Mouse (Mus musculus): ENCODE measurements around the gene Cc2d1a. TPM values are rescaled to one million over a fixed set of nuclear protein-coding genes. Genes with fewer than 3 reads are reported as not detected.

Cc2d1a gene
- total RNA-seq, 1 experiment: 17.7 TPM

DNA sequence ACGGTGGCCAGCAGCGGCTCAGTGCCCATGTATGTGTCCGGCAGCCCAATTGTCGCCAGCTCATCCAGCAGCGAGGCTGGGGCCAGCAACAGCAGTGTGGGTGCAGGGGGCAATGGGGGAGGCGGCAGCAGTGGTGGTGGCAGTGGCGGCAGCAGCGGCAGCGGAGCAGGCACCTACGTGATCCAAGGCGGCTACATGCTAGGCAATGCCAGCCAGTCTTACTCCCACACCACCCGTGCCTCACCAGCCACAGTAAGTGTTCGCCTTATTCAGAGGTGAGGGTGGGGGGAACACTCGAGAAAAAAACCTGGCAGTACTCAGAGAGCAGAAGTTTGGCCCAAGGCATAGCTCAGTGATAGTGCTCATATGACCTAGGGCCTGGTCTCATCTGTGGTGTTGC is 59.9 kb downstream of the Cc2d1a start:
- in situ Hi-C loops (cut with MboI; ENCODE audit: low sequenced_read_pairs in 2 of 2, unreplicated experiment in 2 of 2): no loop called here
- Histone ChIP-seq H3K36me3 (ENCODE audit: control insufficient read depth, insufficient read depth, low read length, poor library complexity, severe bottlenecking) (peaks cover 25% of the 10 kb centered on the region; the same call in 1 of the 2 replicates), H3K4me3 (ENCODE audit: insufficient read depth in 1 of 2, low read depth in 1 of 2, low read length in 2 of 2, poor library complexity in 1 of 2, severe bottlenecking in 1 of 2) (no peak overlapping the region), H3K27ac (ENCODE audit: insufficient read depth, low read depth, low read length, poor library complexity, severe bottlenecking) (no peak overlapping the region), H3K4me1 (ENCODE audit: control insufficient read depth in 2 of 2, insufficient read depth in 2 of 2, low read length in 2 of 2, poor library complexity in 1 of 2) (peaks cover 0 to 12% of the 10 kb centered on the region in 2 experiments; a peak in 2 of 4 replicates), H3K9ac (ENCODE audit: insufficient read depth, low read depth, low read length, poor library complexity, severe bottlenecking) (no peak overlapping the region), H3K9me3 (ENCODE audit: control insufficient read depth, insufficient read depth, low read depth, low read length) (no peaks in the 10 kb centered on the region)
- no peak for DNase-seq (ENCODE audit: low read depth, low spot score)
- TF ChIP-seq MAFK (IDR thresholded peaks at IDR 0.05; ENCODE audit: insufficient read depth, low read depth, low read length) (no peak), ZNF384 (IDR thresholded peaks at IDR 0.05; ENCODE audit: low read depth, low read length) (no peak), CHD2 (IDR thresholded peaks at IDR 0.05; ENCODE audit: low read depth, low read length) (no peak), ZC3H11A (IDR thresholded peaks at IDR 0.05; ENCODE audit: borderline replicate concordance, low read depth, low read length) (no peak), HCFC1 (IDR thresholded peaks at IDR 0.05; ENCODE audit: borderline replicate concordance, insufficient read depth, low read length) (no peak)

DNA sequence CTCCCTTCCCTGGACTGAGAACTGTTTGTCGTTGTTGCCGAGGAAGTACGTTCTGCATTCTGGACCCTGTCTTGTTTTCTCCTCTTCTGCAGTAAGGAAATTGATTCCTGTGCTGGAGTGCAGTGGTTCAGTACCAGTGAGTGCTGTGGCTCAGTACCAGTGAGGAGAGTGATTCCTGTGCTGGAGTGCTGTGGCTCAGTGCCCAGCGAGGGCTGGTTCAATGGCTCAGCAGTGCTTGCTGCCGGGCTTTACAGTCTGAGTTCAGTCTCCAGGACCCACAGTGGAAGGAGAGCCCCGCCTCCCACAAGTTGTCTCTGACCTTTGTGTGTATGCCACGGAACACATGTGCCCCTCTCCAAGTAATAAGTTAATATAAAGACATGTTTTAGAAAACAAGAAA is 60.6 kb downstream of the Cc2d1a start:
- peaks cover 23% of the 10 kb centered on the region; the same call in 1 of the 2 replicates for H3K36me3 ChIP-seq (ENCODE audit: control insufficient read depth, insufficient read depth, low read length, poor library complexity, severe bottlenecking)
- H3K9me3 ChIP-seq (ENCODE audit: control insufficient read depth, insufficient read depth, low read depth, low read length): no peaks in the 10 kb centered on the region
- TF ChIP-seq MAFK (IDR thresholded peaks at IDR 0.05; ENCODE audit: insufficient read depth, low read depth, low read length): no peak
- TF ChIP-seq CHD2 (IDR thresholded peaks at IDR 0.05; ENCODE audit: low read depth, low read length): no peak
- TF ChIP-seq ZC3H11A (IDR thresholded peaks at IDR 0.05; ENCODE audit: borderline replicate concordance, low read depth, low read length): no peak
- no peak for TF ChIP-seq HCFC1 (IDR thresholded peaks at IDR 0.05; ENCODE audit: borderline replicate concordance, insufficient read depth, low read length)
- TF ChIP-seq ZNF384 (IDR thresholded peaks at IDR 0.05; ENCODE audit: low read depth, low read length): no peak

DNA sequence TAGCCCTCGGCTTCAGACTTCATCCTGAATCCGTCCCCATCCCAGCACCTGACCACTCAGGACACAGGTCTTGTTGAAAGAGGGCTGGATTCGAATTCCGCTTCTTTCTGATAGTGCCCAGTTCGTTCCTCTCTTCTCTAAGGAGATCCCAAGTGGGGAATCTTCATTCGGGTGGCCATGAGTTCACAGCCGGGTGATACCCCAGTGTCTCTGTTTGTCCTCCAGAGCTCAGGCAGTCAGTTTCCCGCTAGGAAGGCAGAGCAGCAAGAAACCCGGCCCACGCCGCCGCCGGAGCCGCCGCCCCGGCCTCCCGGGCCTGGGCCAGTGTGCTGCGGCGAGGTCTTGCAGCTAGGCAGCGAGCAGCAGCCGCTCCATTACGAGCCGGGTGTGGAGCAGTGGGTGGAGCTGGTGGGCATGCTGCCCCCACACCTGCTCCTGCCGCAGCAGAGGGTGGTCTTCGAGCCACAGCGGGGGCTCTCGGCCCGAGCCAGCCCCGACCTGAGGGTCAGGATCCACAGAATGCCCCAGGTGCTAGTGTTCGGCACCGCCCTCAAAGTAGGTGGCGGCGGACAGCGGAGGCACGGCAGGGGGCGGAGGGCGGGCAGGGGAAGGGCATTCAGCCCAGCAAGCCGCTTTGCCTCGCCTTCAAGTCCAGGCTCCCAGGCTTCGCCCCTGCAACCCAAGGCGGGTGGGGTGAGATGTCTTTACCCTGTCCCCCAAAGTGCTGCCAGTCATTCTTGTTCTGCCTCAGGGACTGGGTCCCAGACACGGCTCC is 63.2 kb downstream of the Cc2d1a start:
- Histone ChIP-seq H3K4me1 (ENCODE audit: control insufficient read depth in 2 of 2, insufficient read depth in 2 of 2, low read length in 2 of 2, poor library complexity in 1 of 2) (peaks cover 0 to 12% of the 10 kb centered on the region in 2 experiments; a peak in 2 of 4 replicates), H3K9me3 (ENCODE audit: control insufficient read depth, insufficient read depth, low read depth, low read length) (no peaks in the 10 kb centered on the region), H3K36me3 (ENCODE audit: control insufficient read depth, insufficient read depth, low read length, poor library complexity, severe bottlenecking) (peaks cover 20% of the 10 kb centered on the region; the same call in 1 of the 2 replicates), H3K9ac (ENCODE audit: insufficient read depth, low read depth, low read length, poor library complexity, severe bottlenecking) (no peak overlapping the region), H3K27ac (ENCODE audit: insufficient read depth, low read depth, low read length, poor library complexity, severe bottlenecking) (no peak overlapping the region; the same call in 1 of the 2 replicates), H3K4me3 (ENCODE audit: insufficient read depth in 1 of 2, low read depth in 1 of 2, low read length in 2 of 2, poor library complexity in 1 of 2, severe bottlenecking in 1 of 2) (peak overlapping the region; percentile 50 to 53)
- in situ Hi-C loops (cut with MboI; ENCODE audit: low sequenced_read_pairs in 2 of 2, unreplicated experiment in 2 of 2): no loop called here
- no peak for DNase-seq (ENCODE audit: low read depth, low spot score)
- TF ChIP-seq ZC3H11A (IDR thresholded peaks at IDR 0.05; ENCODE audit: borderline replicate concordance, low read depth, low read length) (no peak), HCFC1 (IDR thresholded peaks at IDR 0.05; ENCODE audit: borderline replicate concordance, insufficient read depth, low read length) (no peak), CHD2 (IDR thresholded peaks at IDR 0.05; ENCODE audit: low read depth, low read length) (no peak), ZNF384 (IDR thresholded peaks at IDR 0.05; ENCODE audit: low read depth, low read length) (no peak), MAFK (IDR thresholded peaks at IDR 0.05; ENCODE audit: insufficient read depth, low read depth, low read length) (no peak)

More for the DNA sequence above, 60.6 kb downstream of the Cc2d1a start:
- no peak overlapping the region for H3K4me3 ChIP-seq (ENCODE audit: insufficient read depth in 1 of 2, low read depth in 1 of 2, low read length in 2 of 2, poor library complexity in 1 of 2, severe bottlenecking in 1 of 2)
- H3K27ac ChIP-seq (ENCODE audit: insufficient read depth, low read depth, low read length, poor library complexity, severe bottlenecking): no peak overlapping the region
- in situ Hi-C loops (cut with MboI; ENCODE audit: low sequenced_read_pairs in 2 of 2, unreplicated experiment in 2 of 2): no loop called here
- DNase-seq (ENCODE audit: low read depth, low spot score): no peak
- no peak overlapping the region for H3K9ac ChIP-seq (ENCODE audit: insufficient read depth, low read depth, low read length, poor library complexity, severe bottlenecking)
- H3K4me1 ChIP-seq (ENCODE audit: control insufficient read depth in 2 of 2, insufficient read depth in 2 of 2, low read length in 2 of 2, poor library complexity in 1 of 2): peaks cover 0 to 12% of the 10 kb centered on the region in 2 experiments; a peak in 2 of 4 replicates

DNA sequence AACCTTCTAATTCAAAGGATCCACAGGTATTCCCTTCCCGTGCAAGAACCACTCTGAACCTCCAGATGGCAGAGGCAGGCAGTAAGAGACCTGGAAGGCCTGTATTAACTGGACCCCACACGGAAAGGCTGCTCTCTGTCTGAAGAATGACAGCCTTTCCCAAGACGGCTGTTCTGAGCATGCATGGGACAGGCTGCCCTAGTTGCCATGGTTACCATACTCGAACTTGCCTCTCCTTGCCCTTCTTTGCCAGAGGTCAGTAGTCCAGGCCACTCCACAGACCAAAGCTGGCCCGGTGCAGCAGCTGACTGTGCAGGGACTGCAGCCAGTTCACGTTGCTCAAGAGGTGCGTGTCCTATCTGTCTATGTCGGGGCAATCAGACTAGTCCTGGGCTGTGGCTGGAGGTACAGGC is 63.9 kb downstream of the Cc2d1a start:
- in situ Hi-C loops (cut with MboI; ENCODE audit: low sequenced_read_pairs in 2 of 2, unreplicated experiment in 2 of 2): no loop called here
- peak overlapping the region; percentile 50 to 53; a peak in 3 of 4 replicates for H3K4me3 ChIP-seq (ENCODE audit: insufficient read depth in 1 of 2, low read depth in 1 of 2, low read length in 2 of 2, poor library complexity in 1 of 2, severe bottlenecking in 1 of 2)
- no peak for TF ChIP-seq MAFK (IDR thresholded peaks at IDR 0.05; ENCODE audit: insufficient read depth, low read depth, low read length)
- TF ChIP-seq HCFC1 (IDR thresholded peaks at IDR 0.05; ENCODE audit: borderline replicate concordance, insufficient read depth, low read length): no peak
- no peak for TF ChIP-seq ZC3H11A (IDR thresholded peaks at IDR 0.05; ENCODE audit: borderline replicate concordance, low read depth, low read length)
- no peak for TF ChIP-seq CHD2 (IDR thresholded peaks at IDR 0.05; ENCODE audit: low read depth, low read length)
- TF ChIP-seq ZNF384 (IDR thresholded peaks at IDR 0.05; ENCODE audit: low read depth, low read length): no peak
- no peaks in the 10 kb centered on the region for H3K9me3 ChIP-seq (ENCODE audit: control insufficient read depth, insufficient read depth, low read depth, low read length)
- peaks cover 0 to 12% of the 10 kb centered on the region in 2 experiments; a peak in 2 of 4 replicates for H3K4me1 ChIP-seq (ENCODE audit: control insufficient read depth in 2 of 2, insufficient read depth in 2 of 2, low read length in 2 of 2, poor library complexity in 1 of 2)
- no peak overlapping the region for H3K27ac ChIP-seq (ENCODE audit: insufficient read depth, low read depth, low read length, poor library complexity, severe bottlenecking)
- peaks cover 21% of the 10 kb centered on the region; the same call in 1 of the 2 replicates for H3K36me3 ChIP-seq (ENCODE audit: control insufficient read depth, insufficient read depth, low read length, poor library complexity, severe bottlenecking)
- DNase-seq (ENCODE audit: low read depth, low spot score): peak; percentile 35
- H3K9ac ChIP-seq (ENCODE audit: insufficient read depth, low read depth, low read length, poor library complexity, severe bottlenecking): no peak overlapping the region

Other genes starting within 250 kb of the Cc2d1a start
- 119 and 213 TPM in 2 replicates for gene Adgrl1, start 247.8 kb downstream of the Cc2d1a start, total RNA-seq (2012; rRNA removed)
- gene Gm10644, start 192.7 kb downstream of the Cc2d1a start, total RNA-seq (2012; rRNA removed): 1.8 and 3.1 TPM in 2 replicates
- 30.3 and 43.3 TPM in 2 replicates for gene Asf1b, start 192.4 kb downstream of the Cc2d1a start, total RNA-seq (2012; rRNA removed)
- 19.4 and 31.4 TPM in 2 replicates for gene Prkaca, start 174.9 kb downstream of the Cc2d1a start, total RNA-seq (2012; rRNA removed)
- gene Samd1, start 150.3 kb downstream of the Cc2d1a start, total RNA-seq (2012; rRNA removed): 125 and 191 TPM in 2 replicates
- gene 1700067K01Rik, start 146.4 kb downstream of the Cc2d1a start, total RNA-seq (2012; rRNA removed): 1.2 and 1.8 TPM in 2 replicates
- gene 2210011C24Rik, start 135.8 kb downstream of the Cc2d1a start, total RNA-seq (2012; rRNA removed): 4.6 and 9.1 TPM in 2 replicates
- 25.5 and 29.0 TPM in 2 replicates for gene Palm3, start 126.5 kb downstream of the Cc2d1a start, total RNA-seq (2012; rRNA removed)
- 0.89 and 3.6 TPM in 2 replicates for gene Il27ra, start 105.3 kb downstream of the Cc2d1a start, total RNA-seq (2012; rRNA removed)
- 7.3 and 26.6 TPM in 2 replicates for gene Rln3, start 102.9 kb downstream of the Cc2d1a start, total RNA-seq (2012; rRNA removed)
- 1.5 and 1.7 TPM in 2 replicates for gene Gm10643, start 82.8 kb downstream of the Cc2d1a start, total RNA-seq (2012; rRNA removed)
- 16.2 and 22.3 TPM in 2 replicates for gene Rfx1, start 81.1 kb downstream of the Cc2d1a start, total RNA-seq (2012; rRNA removed)
- 53.5 and 62.0 TPM in 2 replicates for gene Dcaf15, start 43.2 kb downstream of the Cc2d1a start, total RNA-seq (2012; rRNA removed)
- 1.5 and 2.0 TPM in 2 replicates for gene Podnl1, start 21.9 kb downstream of the Cc2d1a start, total RNA-seq (2012; rRNA removed)
- gene 4930432K21Rik, start 89 bp upstream of the Cc2d1a start, total RNA-seq (2012; rRNA removed): 4.9 TPM in 2 replicates
- gene Nanos3, start 37.3 kb upstream of the Cc2d1a start, total RNA-seq (2012; rRNA removed): 7.0 and 9.9 TPM in 2 replicates
- 22.1 and 24.6 TPM in 2 replicates for gene Zswim4, start 89.1 kb upstream of the Cc2d1a start, total RNA-seq (2012; rRNA removed)
- 148 and 181 TPM in 2 replicates for gene D8Ertd738e, start 101.8 kb upstream of the Cc2d1a start, total RNA-seq (2012; rRNA removed)
- gene Mri1, start 109.4 kb upstream of the Cc2d1a start, total RNA-seq (2012; rRNA removed): 32.7 and 55.6 TPM in 2 replicates
- gene Ccdc130, start 122.4 kb upstream of the Cc2d1a start, total RNA-seq (2012; rRNA removed): 12.5 and 14.9 TPM in 2 replicates
- 27.4 and 33.4 TPM in 2 replicates for gene Cacna1a, start 240.5 kb upstream of the Cc2d1a start, total RNA-seq (2012; rRNA removed)

Measured in ES-E14 (cell line).